Mouse (Mus musculus): ENCODE measurements around the gene Elof1. TPM values are rescaled to one million over a fixed set of nuclear protein-coding genes. Genes with fewer than 3 reads are reported as not detected.
A peak's percentile ranks its signal among the peaks of the same experiment; 100 is the strongest.

Gene Elof1
- polyA plus RNA-seq, 1 experiment, result 117 TPM

GRCm38 (mm10) chr9:22149426-22150248 is 32.7 kb upstream of the Elof1 start:
- Histone ChIP-seq H3K4me3 (ENCODE audit: insufficient read depth, low read depth, low read length) (no peak overlapping the region), H3K4me1 (ENCODE audit: control insufficient read depth, insufficient read depth, insufficient read length, low read length) (no peaks in the 10 kb centered on the region), H3K27ac (replicated peaks; ENCODE audit: low read depth, low read length) (no peak overlapping the region)

GRCm38 (mm10) chr9:22144304-22144965 is 27.5 kb upstream of the Elof1 start:
- Histone ChIP-seq H3K4me1 (ENCODE audit: control insufficient read depth, insufficient read depth, insufficient read length, low read length) (no peaks in the 10 kb centered on the region), H3K27ac (replicated peaks; ENCODE audit: low read depth, low read length) (no peak overlapping the region), H3K4me3 (ENCODE audit: insufficient read depth, low read depth, low read length) (no peak overlapping the region)

DNA sequence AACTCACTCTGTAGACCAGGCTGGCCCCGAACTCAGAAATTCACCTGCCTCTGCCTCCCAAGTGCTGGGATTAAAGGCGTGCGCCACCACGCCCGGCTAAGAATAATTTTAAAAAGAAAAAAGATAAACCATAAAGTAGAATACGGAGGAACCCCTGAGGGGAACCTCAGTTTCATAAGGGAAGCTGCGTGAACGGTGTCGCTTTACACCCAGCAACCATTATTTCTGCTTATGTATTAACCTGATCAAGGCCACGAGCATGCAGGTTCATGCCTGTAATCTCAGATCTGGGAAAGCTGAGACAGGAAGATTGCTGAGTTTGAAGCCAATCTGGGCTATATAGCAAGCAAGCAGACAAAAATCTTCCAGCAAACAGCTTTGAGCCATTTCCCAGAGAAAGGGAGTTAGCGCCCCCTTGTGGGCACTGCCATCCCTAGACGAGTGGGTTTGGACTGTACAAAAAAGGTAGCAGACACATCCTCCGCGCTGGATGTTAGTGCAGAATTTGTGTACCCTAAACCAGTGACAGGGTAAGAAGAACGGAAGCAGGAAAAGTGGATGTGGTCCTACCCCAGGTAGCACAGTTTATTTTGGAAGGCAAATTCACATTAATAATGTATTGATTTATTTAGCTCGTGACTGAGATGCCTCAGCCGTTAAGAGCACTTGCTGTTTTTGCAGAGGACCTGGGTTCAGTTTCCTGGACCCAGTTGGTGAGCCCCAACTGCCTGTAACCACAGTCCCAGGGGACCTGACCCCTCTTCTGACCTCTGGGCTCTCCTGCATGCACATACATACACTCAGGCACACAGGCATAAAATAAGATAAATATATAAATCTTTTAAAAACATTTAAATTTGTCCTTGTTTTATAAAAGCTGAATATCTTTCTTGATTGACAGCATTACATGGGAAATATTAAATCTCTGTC is 26.4 kb upstream of the Elof1 start:
- Histone ChIP-seq H3K4me1 (ENCODE audit: control insufficient read depth, insufficient read depth, insufficient read length, low read length) (no peaks in the 10 kb centered on the region), H3K4me3 (ENCODE audit: insufficient read depth, low read depth, low read length) (no peak overlapping the region), H3K27ac (replicated peaks; ENCODE audit: low read depth, low read length) (no peak overlapping the region)

DNA sequence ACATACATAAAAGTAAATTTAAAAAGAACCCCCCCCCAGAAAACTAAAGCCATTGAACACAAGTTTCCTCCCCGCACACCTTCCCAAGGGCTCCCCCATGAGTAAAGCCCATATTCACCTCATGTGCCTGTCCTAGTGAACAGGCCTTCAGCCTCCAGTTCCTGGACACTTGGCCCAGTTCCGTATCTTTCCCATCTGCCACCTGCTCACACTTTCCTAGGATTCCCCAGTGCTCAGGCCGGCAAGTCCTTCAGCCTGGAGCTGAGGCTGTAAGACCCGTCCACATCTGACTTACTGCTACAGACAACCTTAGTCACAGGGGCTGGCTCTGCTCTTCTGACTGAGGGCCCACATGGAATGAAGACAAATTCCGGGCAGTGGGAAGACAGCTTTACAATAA is 22.8 kb upstream of the Elof1 start:
- no peak overlapping the region for H3K27ac ChIP-seq (replicated peaks; ENCODE audit: low read depth, low read length)
- H3K4me3 ChIP-seq (ENCODE audit: insufficient read depth, low read depth, low read length), result no peak overlapping the region
- peaks cover 11% of the 10 kb centered on the region for H3K4me1 ChIP-seq (ENCODE audit: control insufficient read depth, insufficient read depth, insufficient read length, low read length)

DNA sequence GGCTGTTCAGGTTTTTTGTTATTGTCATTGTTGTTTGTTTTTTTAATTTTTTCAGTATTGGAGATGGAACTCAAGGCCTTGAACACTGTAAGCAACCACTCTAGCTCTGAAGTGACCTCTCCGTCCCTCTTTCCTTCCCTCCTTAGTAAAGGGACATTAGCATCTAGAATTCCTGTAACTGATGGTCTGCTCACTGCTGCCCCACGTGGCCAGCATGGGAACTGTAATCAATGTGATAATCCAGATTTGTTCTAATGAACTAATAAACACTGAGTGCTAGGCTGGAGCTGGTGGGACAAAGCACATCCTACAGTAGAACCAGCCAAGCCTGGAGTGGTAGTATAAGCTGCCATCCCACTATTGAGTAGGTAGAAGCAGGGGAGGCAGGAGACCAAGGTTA is 21.5 kb upstream of the Elof1 start:
- H3K4me1 ChIP-seq (ENCODE audit: control insufficient read depth, insufficient read depth, insufficient read length, low read length), result peaks cover 13% of the 10 kb centered on the region
- H3K4me3 ChIP-seq (ENCODE audit: insufficient read depth, low read depth, low read length), result no peak overlapping the region
- H3K27ac ChIP-seq (replicated peaks; ENCODE audit: low read depth, low read length), result no peak overlapping the region

- H3K27ac ChIP-seq (replicated peaks; ENCODE audit: low read depth, low read length), result peak overlapping the region; percentile 99
- H3K4me1 ChIP-seq (ENCODE audit: control insufficient read depth, insufficient read depth, insufficient read length, low read length), result peaks cover 13% of the 10 kb centered on the region
- no peak overlapping the region for H3K4me3 ChIP-seq (ENCODE audit: insufficient read depth, low read depth, low read length)
Observed at GRCm38 (mm10) chr9:22136765-22137547, 20.0 kb upstream of the Elof1 start.

GRCm38 (mm10) chr9:22135644-22136390 is 18.8 kb upstream of the Elof1 start, which contains the start of gene Acp5:
Acp5 (minus strand) TSS chr9:22135711.
- peaks cover 16% of the 10 kb centered on the region for H3K4me1 ChIP-seq (ENCODE audit: control insufficient read depth, insufficient read depth, insufficient read length, low read length)
- no peak within 1 kb of the TSS for H3K4me3 ChIP-seq (ENCODE audit: insufficient read depth, low read depth, low read length)
- peak within 1 kb of the TSS; percentile 96 for H3K27ac ChIP-seq (replicated peaks; ENCODE audit: low read depth, low read length)

DNA sequence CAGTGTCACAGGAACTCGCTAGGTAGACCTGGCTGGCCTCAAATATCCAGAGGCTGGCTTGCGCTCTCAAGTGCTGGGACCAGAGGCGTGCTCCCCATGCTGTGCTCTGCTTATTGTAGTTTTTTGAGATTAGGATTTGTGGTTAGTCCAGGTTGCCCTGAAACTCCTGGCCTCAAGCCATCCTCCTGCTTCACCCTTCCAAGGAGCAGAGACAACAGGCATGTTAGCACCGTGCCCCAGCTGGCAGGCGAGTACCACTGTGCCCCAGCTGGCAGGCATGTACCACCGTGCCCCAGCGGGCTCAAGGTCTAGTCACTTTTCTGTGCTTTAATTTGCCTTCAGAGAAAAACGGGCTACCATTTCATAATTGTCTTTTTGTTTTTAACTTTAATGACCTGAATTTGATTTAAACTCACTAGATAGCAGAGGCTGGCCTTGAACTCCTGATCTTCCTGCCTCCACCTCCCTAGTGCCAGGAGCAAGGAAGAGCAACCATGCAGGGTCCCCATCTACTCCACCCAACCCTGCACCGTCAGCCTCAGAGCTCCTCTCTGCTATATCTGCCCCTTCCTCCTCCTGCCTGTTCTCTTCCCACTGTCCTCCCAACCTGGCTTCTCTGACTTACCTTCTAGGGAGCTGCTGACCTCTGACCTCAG is 18.1 kb upstream of the Elof1 start:
- Histone ChIP-seq H3K4me3 (ENCODE audit: insufficient read depth, low read depth, low read length) (no peak overlapping the region), H3K27ac (replicated peaks; ENCODE audit: low read depth, low read length) (peak overlapping the region; percentile 96), H3K4me1 (ENCODE audit: control insufficient read depth, insufficient read depth, insufficient read length, low read length) (peaks cover 21% of the 10 kb centered on the region)

- peak overlapping the region; percentile 84 for H3K27ac ChIP-seq (replicated peaks; ENCODE audit: low read depth, low read length)
- no peak overlapping the region for H3K4me3 ChIP-seq (ENCODE audit: insufficient read depth, low read depth, low read length)
- H3K4me1 ChIP-seq (ENCODE audit: control insufficient read depth, insufficient read depth, insufficient read length, low read length), result peaks cover 21% of the 10 kb centered on the region
Observed at GRCm38 (mm10) chr9:22134246-22134890, 17.4 kb upstream of the Elof1 start.

DNA sequence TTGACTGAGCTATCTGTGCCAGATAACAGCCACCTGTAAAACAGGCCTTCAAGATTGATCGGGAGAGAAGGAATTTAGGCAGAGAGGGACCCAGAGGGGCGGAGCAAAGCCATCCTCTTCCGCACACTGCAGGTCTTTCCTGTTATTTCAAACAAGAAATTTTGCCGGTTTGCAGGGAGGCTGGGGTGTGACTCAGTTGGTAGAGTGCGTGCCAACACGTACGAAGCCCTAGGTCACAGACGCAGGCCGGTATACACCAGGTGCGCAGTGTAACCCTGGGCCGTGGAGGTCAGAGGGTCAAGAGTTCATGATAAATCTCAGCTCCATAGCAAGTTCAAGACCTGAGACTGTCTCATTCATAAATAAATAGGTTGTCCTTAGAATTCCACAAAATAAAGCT is 15.2 kb upstream of the Elof1 start:
- Histone ChIP-seq H3K27ac (replicated peaks; ENCODE audit: low read depth, low read length) (peak overlapping the region; percentile 23), H3K4me3 (ENCODE audit: insufficient read depth, low read depth, low read length) (peak overlapping the region; percentile 62), H3K4me1 (ENCODE audit: control insufficient read depth, insufficient read depth, insufficient read length, low read length) (peaks cover 18% of the 10 kb centered on the region)

GRCm38 (mm10) chr9:22131226-22131981 is 14.4 kb upstream of the Elof1 start:
- H3K4me3 ChIP-seq (ENCODE audit: insufficient read depth, low read depth, low read length), result peak overlapping the region; percentile 62
- H3K27ac ChIP-seq (replicated peaks; ENCODE audit: low read depth, low read length), result peak overlapping the region; percentile 81
- peaks cover 15% of the 10 kb centered on the region for H3K4me1 ChIP-seq (ENCODE audit: control insufficient read depth, insufficient read depth, insufficient read length, low read length)

DNA sequence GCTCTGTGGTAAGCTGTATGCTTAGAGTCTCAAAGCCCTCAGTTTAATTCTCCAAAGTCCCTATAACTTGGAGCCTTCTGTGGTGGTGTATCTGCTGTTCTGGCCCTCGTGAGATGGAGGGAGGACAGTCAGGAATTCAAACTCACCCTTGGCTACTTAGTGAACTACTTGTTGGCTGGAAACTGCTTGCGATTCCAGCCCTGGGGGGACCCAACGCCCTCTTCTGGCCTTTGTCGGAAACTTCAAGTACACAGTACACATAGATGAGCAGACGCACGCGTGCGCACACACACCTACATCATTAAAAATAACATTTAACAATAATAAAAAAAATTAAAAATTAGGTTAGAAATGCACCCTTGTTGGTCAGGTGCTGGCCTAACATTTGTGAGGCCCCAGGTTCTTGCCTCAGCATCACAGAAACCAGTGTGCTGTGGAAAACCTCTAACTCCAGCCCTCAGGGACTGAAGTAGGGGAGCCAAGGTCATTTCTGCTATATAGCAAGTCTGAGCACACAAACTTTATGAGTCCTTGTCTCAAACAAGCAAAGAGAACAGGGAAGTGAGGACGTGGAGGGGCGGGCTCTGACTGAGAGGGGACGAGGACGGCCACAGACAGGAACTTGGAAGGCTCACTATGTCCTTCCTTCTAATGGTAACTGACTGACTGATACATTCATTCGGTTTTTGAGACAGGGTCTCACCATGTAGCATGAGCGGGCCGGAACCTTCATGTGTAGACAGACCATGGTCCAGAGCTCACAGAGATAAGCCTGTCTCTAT is 8.5 kb upstream of the Elof1 start:
- Histone ChIP-seq H3K4me1 (ENCODE audit: control insufficient read depth, insufficient read depth, insufficient read length, low read length) (peaks cover 2% of the 10 kb centered on the region; the same call in 1 of the 2 replicates), H3K4me3 (ENCODE audit: insufficient read depth, low read depth, low read length) (no peak overlapping the region), H3K27ac (replicated peaks; ENCODE audit: low read depth, low read length) (no peak overlapping the region)

Measured in brown adipose tissue, adult 24 weeks (tissue).